7 mouse cellular contexts compared by ENCODE assay signal in the genomic region with DNA sequence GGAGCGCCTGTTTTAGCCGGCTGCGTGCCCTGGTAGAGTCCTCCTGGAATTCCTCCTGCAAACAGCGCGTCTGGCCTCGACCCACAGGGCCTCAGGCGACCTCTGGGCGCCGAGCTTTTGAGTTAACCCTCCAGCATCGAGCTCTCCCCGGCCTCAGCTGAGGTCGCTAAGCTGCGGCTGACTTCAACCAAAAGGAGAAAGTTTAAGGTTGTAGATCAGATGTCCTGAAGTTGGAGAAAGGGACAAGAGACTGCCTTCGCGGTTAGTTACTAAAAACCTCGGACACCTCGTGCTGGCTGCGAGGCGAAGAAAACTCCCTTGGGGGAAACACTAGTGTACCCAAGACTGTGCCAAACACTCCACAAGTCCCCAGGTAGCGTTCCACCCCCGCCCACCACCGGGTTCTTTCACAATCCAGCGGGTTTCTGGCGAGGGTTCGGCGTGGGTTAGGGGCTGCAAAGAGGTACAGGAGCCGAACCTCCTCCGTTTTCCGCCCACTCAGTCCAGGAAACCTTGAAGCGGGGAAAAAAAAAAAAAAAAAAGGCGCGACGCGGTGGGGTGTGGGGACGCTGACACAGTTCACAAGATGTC.
DNase-seq lines count a peak whose midpoint lies in the region; ATAC-seq lines count a peak whose summit lies in the region.

No protein-coding gene starts in this region.

- no peak overlapping the region for H3K27ac ChIP-seq in forebrain, embryonic 15.5 days (replicated peaks)
- no peak overlapping the region for H3K27ac ChIP-seq in midbrain, embryonic 10.5 days (replicated peaks)

- H3K9me3 ChIP-seq in forebrain, embryonic 15.5 days = no peaks in the 10 kb centered on the region
- H3K9me3 ChIP-seq in midbrain, embryonic 10.5 days (replicated peaks) = no peaks in the 10 kb centered on the region

- 13% methylated on average over 35 of the region's 35 CpGs for WGBS in forebrain, embryonic 15.5 days
- under 1% methylated on average over 35 of the region's 35 CpGs for WGBS in midbrain, embryonic 10.5 days

- H3K27me3 ChIP-seq in forebrain, embryonic 15.5 days = peaks cover 27% of the 10 kb centered on the region
- peaks cover 84% of the 10 kb centered on the region for H3K27me3 ChIP-seq in midbrain, embryonic 10.5 days (ENCODE audit: low read depth, poor library complexity, severe bottlenecking)

- no peaks in the 10 kb centered on the region for H3K36me3 ChIP-seq in forebrain, embryonic 15.5 days
- no peaks in the 10 kb centered on the region for H3K36me3 ChIP-seq in midbrain, embryonic 10.5 days

- peak overlapping the region; percentile 69 for H3K4me2 ChIP-seq in forebrain, embryonic 15.5 days (replicated peaks)

- DNase-seq in urinary bladder, postnatal 25 days (ENCODE audit: low spot score) = peak; percentile 12
- DNase-seq in urinary bladder, postnatal 4 days (ENCODE audit: low spot score in 2 of 2) = no peak
- DNase-seq in kidney, adult 9 months = peak; percentile 23
- peak; percentile 69 for DNase-seq in midbrain, embryonic 10.5 days (ENCODE audit: low spot score)
- peak; percentile 14 to 38 for DNase-seq in thymus, adult 18-20 months
- DNase-seq in frontal cortex, postnatal 36 days (ENCODE audit: low spot score in 2 of 2) = no peak

- no peak overlapping the region for H3K9ac ChIP-seq in forebrain, embryonic 15.5 days (replicated peaks)

- no peak for ATAC-seq in forebrain, embryonic 15.5 days (replicated peaks)

- peak overlapping the region; percentile 31 for H3K4me3 ChIP-seq in forebrain, embryonic 15.5 days
- peak overlapping the region; percentile 55 for H3K4me3 ChIP-seq in midbrain, embryonic 10.5 days

- H3K4me1 ChIP-seq in forebrain, embryonic 15.5 days = peaks cover 49% of the 10 kb centered on the region
- H3K4me1 ChIP-seq in midbrain, embryonic 10.5 days = peaks cover 67% of the 10 kb centered on the region

Comparison
In these comparisons a context has a peak if more than half of its experiments do, and no peak if none do; other contexts are left out.
1. DNase-seq: peak in urinary bladder, postnatal 25 days (single experiment), kidney, adult 9 months (single experiment), midbrain, embryonic 10.5 days (single experiment) and thymus, adult 18-20 months (2 of 2); none in urinary bladder, postnatal 4 days (0 of 2) and frontal cortex, postnatal 36 days (0 of 2).